Mouse (Mus musculus): ENCODE measurements around the gene Sv2a.

GRCm38 (mm10) chr3:96234914-96235313 lies 54.0 kb downstream of the Sv2a start:
- no peak for TF ChIP-seq POLR2A (IDR thresholded peaks at IDR 0.05; ENCODE audit: borderline replicate concordance, control insufficient read depth, low read depth, low read length)
- TF ChIP-seq CTCF (IDR thresholded peaks at IDR 0.05; ENCODE audit: control insufficient read depth, insufficient read depth, low read length), result no peak

All from bone marrow, adult 2 months (tissue).